Mouse (Mus musculus) neutrophil, adult 5-6 weeks (primary cell): ENCODE measurements at regions not wholly inside any gene's neighbourhood (a gene's known extent, or its start where the extent isn't known, plus 50 kb on each side); places are given as distances from the start of the nearest gene placed in this dataset.

Experiments
- ATAC-seq: fragments of 151-379, 151-347 bp; 2 replicates; pipeline ENCODE4 v1.8.0; 2017; ENCODE audit warnings: mild to moderate bottlenecking, moderate TSS enrichment; ENCODE audit not compliant: insufficient number of reproducible peaks, poor library complexity, low FRiP score, severe bottlenecking; ENCODE audit errors: extremely low read depth

GRCm38 (mm10) chr6:73676979-73677378 is 207.5 kb upstream of the 4931417E11Rik start:
- no peak for ATAC-seq

- no peak for ATAC-seq
Measured at GRCm38 (mm10) chr6:73669401-73669800, 199.9 kb upstream of the 4931417E11Rik start.

DNA sequence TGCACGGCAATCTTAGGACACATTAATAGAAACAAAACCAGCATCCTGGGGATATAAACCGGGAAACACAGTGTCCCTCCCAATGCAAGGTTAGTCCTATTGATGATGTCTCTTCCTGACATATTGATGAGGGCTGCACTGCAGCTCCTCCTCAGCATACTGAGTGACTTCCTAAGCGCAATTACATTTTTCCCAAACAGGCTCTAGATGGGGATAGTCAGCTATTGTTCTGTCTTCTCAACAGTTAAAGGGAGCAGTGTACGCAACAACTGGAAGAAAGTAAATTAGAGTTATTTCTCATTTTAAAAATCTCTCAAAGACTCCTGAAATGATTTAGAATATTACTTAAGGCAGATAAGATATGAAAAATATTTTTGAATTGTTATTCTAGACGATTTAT is 189.5 kb upstream of the 4931417E11Rik start:
- no peak for ATAC-seq

DNA sequence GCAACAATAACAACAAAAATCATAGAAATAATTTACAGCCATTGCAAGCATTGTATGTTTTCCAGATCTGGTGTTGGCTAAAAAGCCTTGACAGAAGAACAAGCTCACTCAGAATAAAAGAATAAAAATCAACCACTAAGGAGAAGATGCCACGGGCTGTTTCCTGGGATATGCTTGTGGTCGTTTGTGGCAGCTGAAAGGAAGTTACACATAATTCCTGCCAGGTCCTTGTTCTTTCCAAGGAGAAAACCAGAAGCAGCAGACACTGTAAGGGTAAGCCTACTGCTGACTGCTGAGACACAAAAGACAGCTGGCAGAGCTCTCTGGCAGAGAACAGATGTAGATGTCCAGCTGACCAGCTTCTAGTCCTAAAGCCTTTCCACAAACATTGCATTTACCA is 175.9 kb upstream of the 4931417E11Rik start:
- ATAC-seq, result no peak

GRCm38 (mm10) chr6:73644778-73645267 is 175.4 kb upstream of the 4931417E11Rik start:
- ATAC-seq, result no peak

GRCm38 (mm10) chr6:73628600-73628999 is 159.1 kb upstream of the 4931417E11Rik start:
- ATAC-seq, result no peak

DNA sequence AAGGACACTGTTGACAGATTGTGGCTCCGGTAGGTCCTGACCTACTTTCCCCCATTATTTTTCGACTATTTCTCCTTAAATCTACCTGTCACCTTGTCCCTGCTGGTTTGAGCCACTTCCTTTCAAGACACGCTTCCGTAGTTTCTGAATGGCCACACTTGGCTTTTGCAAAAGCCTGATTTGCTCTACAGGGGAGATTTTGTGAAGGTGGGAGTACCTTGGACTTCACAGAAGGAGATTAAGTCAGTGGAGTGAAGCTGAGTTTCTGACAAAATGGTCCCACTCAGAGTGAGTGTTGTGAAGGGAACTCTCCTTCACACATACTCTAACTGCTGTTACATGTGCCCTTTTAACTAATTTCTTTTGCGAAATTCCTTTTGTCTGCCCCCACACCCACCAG is 157.0 kb upstream of the 4931417E11Rik start:
- no peak for ATAC-seq

- ATAC-seq, result no peak
Measured at GRCm38 (mm10) chr6:73624211-73624610, 154.7 kb upstream of the 4931417E11Rik start.

DNA sequence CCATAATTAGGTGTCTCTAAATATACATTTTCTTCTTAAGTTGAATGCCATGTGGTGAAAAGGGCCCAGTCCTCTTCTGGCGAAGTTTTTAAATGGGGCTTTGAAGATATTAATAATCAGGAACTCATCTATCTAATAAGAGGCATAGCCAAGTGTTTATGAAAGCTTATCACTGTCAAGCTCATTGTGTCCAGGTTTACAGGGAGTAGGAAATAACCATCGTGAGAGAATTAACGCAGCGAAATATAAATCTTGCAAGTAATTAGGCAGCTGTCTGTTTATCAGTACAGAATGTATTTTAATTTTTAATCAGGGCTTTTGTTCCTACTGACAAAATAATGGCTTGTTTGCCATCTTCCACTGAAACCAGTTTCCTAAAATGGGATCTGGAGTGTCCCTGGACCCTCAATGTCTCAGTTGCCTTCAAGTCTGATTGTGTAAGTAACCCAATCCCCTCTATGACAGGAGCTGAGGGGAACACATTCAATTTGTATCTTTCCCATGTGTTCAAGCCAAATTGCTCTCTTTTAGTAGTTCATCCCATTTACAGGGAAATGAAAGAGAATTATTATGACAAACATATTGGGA is 152.5 kb upstream of the 4931417E11Rik start:
- ATAC-seq, result no peak

GRCm38 (mm10) chr6:73612266-73612665 is 142.8 kb upstream of the 4931417E11Rik start:
- no peak for ATAC-seq

DNA sequence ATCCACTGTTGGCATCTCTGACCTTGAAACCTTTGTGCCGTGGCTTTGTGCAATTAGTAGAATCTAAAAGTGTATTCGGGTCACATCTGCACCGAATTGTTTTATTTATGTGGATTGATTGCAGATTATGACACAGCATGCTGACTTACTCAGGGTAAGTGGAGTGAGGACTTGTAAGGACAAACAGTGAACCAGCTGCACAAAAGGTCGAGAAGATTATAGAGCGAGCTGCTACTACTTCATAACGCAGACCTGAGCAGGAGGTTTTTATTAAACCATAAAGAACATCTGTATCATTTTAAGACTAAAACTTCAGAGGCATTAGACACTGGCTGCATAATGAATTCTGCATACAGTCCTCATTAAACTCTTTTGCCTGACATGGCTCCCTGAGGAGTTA is 142.4 kb upstream of the 4931417E11Rik start:
- ATAC-seq, result no peak

DNA sequence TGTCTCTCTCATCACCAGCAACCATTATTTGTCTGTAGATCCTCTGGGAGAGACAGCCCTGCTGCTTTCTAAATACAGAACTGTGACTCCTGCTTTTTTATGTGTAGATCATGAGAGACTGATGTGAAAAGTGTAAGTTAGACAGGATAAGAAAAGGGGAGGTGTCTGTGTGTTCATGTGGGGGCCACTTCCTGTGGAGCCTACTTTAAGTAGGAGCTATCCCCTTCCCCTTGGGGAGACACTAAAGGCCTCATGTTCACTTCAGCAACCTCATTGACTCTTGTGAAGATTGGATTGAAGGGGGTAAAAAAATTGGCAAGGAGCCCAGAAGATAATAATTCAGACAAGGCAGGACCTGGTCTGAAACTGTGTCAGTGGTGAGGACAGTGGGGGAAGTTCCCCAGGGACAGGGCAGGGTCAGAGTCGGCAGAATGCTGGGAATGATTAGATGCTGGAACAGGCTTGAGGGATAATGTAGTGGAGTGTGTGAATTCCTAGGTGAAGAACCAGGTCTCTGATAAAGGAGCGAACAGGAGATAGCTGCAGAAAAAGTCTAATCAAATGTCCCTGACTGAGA is 140.7 kb upstream of the 4931417E11Rik start:
- ATAC-seq, result no peak

GRCm38 (mm10) chr6:73587686-73588085 is 118.2 kb upstream of the 4931417E11Rik start:
- no peak for ATAC-seq

GRCm38 (mm10) chr6:73576708-73577107 is 107.2 kb upstream of the 4931417E11Rik start:
- ATAC-seq, result no peak

- no peak for ATAC-seq
Measured at GRCm38 (mm10) chr6:73560000-73560399, 90.5 kb upstream of the 4931417E11Rik start.

DNA sequence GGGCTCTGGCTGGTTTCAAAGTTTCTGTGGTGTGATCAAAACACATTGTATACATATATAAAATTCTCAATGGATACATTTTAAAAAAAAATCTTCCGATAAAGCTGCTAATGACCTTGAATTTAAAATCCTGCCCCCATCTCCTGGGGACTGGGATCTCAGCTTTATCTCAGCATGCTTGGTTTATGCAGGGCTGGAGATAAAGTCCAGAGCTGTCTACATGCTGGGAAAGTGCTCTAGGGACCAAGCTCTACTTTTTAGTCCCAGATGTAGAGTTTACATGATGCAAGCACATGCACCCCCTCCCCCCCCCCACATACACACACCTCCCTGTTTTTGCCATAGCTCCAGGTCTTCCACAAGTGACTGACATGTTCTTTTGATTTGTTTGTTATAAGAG is 61.1 kb upstream of the 4931417E11Rik start:
- ATAC-seq, result no peak

DNA sequence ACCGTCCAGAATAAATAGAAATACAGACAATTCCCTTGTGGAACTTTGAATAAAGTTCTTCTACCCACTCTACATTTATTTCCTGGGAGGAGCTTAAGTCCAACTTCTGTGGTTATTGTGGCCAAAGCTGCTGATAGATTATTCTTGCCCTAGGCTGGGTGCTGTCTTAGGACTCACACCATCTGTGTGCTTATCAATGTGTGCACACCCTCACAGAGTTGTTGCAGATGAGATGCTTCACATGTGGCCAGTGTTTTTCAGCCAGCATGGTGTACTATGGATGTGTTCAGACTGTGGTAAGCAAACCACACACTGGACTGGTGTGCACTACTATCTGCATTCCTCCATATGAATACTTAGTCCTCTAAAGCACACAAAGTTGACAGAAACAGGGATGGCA is 60.6 kb upstream of the 4931417E11Rik start:
- ATAC-seq, result no peak

DNA sequence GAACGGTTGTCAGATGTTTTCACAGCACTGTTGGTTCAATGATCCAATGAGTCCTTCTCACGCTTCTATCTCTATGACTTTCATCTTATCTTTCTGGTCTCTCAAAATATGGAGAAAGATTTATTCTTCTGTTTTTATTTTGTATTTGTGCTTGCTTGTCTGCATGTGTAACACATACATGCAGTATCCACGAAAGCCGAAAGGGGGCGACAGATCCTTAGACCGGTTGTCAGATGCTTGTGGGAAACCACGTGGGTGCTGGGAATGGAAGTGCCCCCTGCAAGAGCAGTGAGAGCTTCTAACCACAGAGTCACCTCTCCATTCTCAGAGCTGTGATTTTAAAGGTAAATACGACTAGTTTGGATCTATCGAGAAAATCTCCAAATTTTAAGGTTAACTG is 54.2 kb upstream of the 4931417E11Rik start:
- ATAC-seq, result no peak

GRCm38 (mm10) chr6:73519894-73520293 is 50.4 kb upstream of the 4931417E11Rik start:
- peak; percentile 58; the same call in 1 of the 2 replicates for ATAC-seq
